Comparison of ENCODE assay signal across 15 mouse cellular contexts in genomic region chr16:93225644-93226043, GRCm38 (mm10).
"Had no signal": no experiment of that assay in that cellular context is flagged by ENCODE, and none has a peak within 500 bp of the region (broad histone marks: within the 10 kb centered on the region; RNA-seq: fewer than 3 reads in every experiment).

No protein-coding gene starts in this region.

- H3K4me1 ChIP-seq: neural tube, embryonic 15.5 days; stomach, embryonic 15.5 days had no signal

- H3K27ac ChIP-seq: neural tube, embryonic 15.5 days; stomach, embryonic 15.5 days; stomach, postnatal 0 days had no signal

- H3K4me2 ChIP-seq: neural tube, embryonic 15.5 days; stomach, embryonic 15.5 days had no signal

- H3K4me3 ChIP-seq: neural tube, embryonic 15.5 days; stomach, embryonic 15.5 days had no signal

- H3K27me3 ChIP-seq: neural tube, embryonic 15.5 days; stomach, embryonic 15.5 days had no signal

- H3K9me3 ChIP-seq: neural tube, embryonic 15.5 days; stomach, embryonic 15.5 days had no signal

- H3K36me3 ChIP-seq: neural tube, embryonic 15.5 days; stomach, embryonic 15.5 days had no signal

- H3K9ac ChIP-seq: neural tube, embryonic 15.5 days; stomach, embryonic 15.5 days had no signal

- DNase-seq: retina, postnatal 1 day; right cerebral cortex, adult 18-20 months; right cerebral cortex, postnatal 14 days; right cerebral cortex, postnatal 25 days; right cerebral cortex, postnatal 4 days; spleen, adult 18-20 months; thymus, adult 18-20 months; thymus, adult 2 months; thymus, postnatal 14 days; thymus, postnatal 25 days; thymus, postnatal 36 days; thymus, postnatal 4 days had no signal
